Mouse (Mus musculus) frontal cortex, postnatal 10 days (tissue): Measurements from ENCODE around the gene Oas2.

Source experiments
- DNase-seq, 2 experiments: peaks; one replicate each; pipeline ENCODE4 v3.0.0; 2022; ENCODE audit warnings: low spot score in 2 of 2, mixed read lengths in 1 of 2

Gene Oas2

GRCm38 (mm10) chr5:120696865-120697264, 52.8 kb downstream of the Oas2 start:
- DNase-seq, result no peak

GRCm38 (mm10) chr5:120696057-120696743, 53.5 kb downstream of the Oas2 start:
- DNase-seq, result no peak

DNA sequence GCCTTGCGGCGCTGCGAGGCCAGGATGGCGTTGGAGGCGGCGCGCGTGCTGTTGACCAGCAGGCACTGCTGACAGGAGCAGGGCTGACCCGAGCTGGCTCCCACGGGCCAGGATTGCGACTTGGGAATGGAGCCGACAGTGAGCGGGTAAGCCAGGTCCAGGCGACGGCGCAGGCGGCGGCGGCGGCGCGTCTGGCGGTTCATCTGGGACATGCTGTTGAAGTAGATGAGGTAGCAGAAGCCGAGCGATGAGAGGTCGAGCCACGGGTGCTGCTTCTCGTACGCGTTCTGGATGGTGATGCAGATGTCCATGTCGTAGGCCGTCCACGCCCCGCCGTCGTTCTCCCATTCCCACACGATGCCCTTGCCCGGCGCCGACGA, 55.0 kb downstream of the Oas2 start:
- DNase-seq, result no peak

DNA sequence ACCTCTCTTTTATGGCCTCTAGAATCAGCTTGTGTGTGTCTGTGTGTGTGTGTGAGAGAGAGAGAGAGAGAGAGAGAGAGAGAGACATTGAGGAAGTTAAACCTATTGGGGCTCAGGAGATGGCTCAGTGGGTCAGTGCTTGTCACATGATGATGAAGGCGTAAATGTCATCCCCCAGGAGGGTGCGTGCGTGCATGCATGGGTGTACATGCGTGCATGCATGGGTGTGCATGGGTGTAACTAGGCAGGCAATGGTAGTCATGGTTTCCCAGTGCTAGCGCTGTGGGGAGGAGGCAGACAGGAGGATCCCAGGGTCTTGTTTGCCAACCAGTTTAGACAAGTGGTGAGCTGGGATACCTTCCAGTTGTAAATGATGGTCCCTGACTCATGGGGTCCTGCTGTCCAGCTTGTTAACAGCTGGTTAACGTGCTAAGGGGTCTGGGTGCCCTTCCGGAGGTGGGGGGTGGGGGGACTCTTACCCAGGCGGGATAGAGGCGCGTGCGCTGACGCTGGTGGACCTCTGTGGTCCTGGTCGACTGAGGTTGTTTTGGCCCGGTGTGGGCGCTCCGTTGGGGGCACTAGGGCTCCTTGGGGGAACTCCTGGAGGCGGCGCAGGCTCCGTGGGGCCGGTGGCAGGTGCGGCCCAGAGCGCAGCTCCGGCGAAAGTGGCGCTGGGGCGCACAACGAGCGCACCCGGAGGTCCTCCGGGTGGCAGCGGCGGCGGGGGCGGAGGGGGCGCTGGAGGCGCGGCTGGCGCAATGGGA, 55.5 kb downstream of the Oas2 start:
- no peak for DNase-seq

- DNase-seq, result no peak
Measured at GRCm38 (mm10) chr5:120692034-120692433, 57.6 kb downstream of the Oas2 start.

- no peak for DNase-seq
Measured at GRCm38 (mm10) chr5:120690417-120690816, 59.2 kb downstream of the Oas2 start.

- DNase-seq, result no peak
Measured at GRCm38 (mm10) chr5:120688434-120688833, 61.2 kb downstream of the Oas2 start.

DNA sequence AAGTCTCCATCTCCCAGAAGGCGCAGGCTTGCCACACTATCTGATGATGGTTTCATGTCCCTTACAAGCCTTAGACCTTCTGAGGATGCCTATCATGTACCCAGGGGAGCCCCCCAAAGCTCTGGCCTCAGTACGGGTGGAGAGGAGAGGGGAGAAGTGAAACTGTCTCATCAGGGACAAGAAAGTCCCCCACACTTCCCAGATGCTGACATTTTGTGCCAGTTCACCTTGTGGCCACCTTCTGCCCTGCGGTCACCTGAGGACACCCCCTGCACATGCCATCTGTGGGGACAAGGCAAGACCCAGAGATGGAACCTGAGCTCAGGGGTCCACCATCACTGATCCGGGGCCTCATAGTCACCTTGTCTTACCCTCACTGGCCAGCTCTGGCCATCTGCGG, 61.8 kb downstream of the Oas2 start:
- DNase-seq, result no peak

DNA sequence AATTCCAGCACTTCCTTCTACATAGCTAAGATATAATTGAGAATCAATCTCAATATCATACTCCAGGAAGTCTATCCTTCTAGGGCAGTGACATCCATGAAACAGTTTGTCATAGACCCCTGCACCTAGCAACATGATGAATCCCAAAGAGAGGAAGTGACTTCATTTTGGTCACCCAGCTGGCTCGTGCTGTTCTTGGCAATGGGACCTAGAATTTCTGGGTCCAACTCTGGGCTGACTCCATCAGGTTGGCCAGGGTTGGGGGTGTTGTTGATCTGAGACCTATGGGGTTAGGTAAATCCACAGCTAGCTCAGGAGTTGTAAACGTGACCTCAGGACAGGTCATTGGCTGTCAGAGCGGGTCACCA, 62.2 kb downstream of the Oas2 start:
- no peak for DNase-seq

DNA sequence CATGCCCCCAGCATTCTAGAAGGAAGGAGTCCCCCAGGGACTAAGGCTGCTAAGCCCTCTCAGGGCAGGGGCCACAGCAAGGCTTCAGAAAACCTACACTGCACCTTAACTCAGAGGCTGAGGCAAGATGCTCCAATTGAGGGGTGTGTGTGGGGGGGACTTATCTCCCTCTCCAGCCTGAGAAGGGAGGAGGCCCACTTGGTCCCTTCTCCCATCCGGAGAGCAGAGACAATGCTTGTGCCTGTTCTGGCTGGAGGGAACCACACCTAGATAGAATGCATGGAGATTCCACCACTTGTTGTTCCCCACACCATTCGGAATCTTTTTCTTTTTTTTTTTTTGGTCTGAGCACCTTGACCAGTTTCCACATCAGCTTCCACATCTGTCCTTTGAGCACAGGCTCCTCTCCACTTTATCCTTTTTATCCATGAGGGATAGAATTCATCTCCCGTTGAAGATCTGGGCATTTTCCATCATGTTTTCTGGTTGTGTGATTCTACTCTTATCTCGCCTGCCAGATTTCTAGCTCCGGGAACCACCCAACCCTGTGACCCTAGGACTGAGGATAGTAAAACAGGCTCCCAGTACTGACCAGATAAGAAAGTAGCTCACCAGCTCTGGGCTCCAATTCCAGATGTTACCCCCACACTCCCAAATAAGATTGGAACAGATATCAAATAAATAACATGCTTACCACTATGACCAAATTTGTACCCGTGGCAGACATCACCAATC, 62.7 kb downstream of the Oas2 start:
- no peak for DNase-seq

DNA sequence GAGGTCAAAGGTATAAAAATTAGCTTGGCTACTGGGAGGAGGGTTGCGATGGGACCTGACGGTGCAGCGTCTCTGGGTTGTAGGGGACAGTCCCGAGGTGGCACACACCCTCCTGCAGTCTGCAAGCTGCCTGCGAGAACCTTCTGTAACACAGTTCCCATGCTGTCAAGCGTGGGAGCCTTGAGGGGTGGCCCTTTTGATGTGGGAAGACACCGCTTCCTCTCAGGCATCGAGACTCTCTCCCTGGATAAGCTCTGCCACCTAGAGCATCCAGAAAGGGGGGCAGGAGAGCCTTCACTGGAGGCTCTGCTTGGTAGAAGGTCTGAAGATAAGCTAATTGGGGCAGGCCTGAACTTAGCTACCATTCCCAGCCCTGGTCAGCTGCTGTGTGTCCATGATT, 64.0 kb downstream of the Oas2 start:
- no peak for DNase-seq

- DNase-seq, result no peak
Measured at GRCm38 (mm10) chr5:120682982-120683771, 66.5 kb downstream of the Oas2 start.

GRCm38 (mm10) chr5:120680918-120681317, 68.7 kb downstream of the Oas2 start:
- no peak for DNase-seq
